Mouse (Mus musculus): ENCODE data around the gene Srm.

The Srm gene

DNA sequence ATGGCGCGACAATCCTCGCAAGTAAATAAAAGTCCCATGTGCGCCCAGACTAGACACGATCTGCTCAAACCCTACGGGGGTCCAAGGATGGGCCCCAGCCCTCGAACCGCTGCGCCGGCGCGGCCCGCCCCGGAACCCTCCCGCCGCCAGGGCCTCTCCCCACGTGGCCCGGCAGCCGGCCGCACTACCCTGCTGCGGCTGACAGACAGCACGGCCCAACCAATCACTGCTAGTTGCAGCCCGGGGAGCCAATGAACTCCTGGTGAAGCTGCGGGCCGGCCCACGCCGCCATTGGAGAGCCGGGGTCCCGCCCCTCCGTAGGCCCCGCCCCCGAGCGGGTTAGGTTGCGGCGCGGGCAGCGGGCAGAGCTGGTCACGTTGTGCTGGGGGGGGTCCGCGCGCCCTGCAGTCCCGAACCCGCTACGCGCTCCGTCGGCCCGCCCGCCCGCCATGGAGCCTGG lies at the start of gene Srm:
TSS of gene Srm (plus strand) at position 333 of the 460 bp plus-strand sequence.
- peak; percentile 93 for DNase-seq (ENCODE audit: low spot score)

GRCm38 (mm10) chr4:148549106-148549505 lies 42.2 kb upstream of the Srm start:
- no peak for DNase-seq (ENCODE audit: low spot score)

DNA sequence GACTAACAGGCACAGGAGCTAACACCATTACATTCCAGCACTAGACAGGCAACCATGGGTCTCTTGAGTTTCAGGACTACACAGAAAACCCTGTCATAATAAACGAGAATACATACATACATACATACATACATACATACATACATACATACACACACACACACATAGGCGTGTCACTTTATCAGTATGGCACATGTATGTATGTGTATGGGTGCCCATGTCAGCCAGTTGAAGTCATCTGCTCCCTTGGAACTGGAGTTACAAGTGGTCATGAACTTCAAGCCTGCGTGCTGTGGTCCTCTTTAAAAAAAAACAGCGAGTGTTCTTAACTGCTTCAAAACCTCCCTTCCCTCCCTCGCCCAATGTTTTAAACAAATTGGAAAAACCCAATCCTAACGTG lies 33.5 kb upstream of the Srm start:
- no peak for DNase-seq (ENCODE audit: low spot score)

DNA sequence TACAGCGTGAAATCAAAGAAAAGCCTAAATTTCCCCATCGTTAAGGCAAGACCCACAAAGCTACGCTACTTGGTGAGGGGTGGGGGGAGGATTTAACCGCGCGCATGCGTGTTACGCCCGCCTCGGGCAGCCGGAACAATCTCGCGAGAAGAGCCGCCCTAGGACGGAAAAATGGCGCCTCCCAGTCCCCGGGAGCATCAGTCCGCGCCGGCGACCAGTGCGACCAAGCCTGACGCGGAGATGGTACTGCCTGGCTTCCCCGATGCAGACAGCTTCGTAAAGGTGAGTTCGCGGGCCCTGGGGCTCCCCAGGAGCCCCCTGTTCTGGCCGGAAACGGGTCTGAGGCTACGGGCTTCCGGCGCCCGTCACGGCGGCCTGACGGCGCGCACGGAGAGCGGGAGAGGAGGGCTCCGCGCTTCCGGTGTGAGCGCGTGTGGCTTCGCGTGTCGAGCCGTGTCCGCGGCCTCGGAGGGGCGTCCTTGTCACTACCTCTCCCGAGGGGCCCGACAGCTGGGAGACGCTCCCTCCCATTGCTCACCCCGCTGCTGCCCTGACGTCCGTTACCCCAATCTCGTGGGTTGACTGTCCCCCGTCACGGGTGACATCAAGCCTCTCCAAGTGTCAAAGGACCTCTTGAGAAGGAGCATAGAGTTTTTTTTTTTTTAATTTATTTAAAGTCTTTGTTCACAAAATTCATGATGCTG lies 32.9 kb upstream of the Srm start, which contains the start of gene Exosc10:
TSS of gene Exosc10 (plus strand) at position 133 of the 704 bp plus-strand sequence.
- DNase-seq (ENCODE audit: low spot score) = peak; percentile 60

DNA sequence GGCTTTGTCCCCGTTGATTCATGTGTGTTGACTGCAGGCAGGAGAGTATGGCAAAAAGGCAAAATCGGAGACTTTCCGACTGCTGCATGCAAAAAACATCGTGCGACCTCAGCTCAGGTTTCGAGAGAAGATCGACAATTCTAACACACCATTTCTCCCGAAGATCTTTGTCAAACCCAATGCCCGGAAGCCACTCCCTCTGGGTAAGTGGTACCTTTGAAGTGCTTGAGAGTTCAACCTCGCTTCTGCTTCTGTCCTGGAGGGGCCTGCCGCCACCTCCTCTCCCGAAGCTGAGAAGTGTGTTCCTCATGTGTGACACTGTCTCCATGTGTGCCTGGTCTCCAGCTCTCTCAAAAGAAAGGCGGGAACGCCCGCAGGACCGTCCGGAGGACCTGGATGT lies 28.6 kb upstream of the Srm start:
- no peak for DNase-seq (ENCODE audit: low spot score)

DNA sequence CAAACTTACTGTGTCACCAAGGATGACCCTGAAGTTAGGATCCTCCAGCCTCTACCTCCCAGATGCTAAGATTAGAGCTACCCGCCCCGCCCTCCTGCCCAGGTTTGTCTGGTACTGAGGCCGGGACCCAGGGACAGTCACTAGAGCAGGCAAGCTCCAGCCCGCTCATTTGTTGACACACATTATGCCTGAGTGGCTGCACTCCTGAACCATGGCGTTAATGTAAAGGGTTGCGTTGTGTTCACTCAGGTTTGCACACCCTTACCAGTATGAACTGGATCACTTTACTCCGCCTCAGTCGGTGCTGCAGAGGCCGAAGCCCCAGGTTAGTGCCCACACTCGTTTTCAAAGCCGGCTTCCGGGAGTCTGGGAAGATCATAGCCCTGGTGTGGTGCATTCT lies 27.7 kb upstream of the Srm start:
- DNase-seq (ENCODE audit: low spot score) = no peak

- DNase-seq (ENCODE audit: low spot score) = no peak
These were observed 21.2 kb upstream of the Srm start for GRCm38 (mm10) chr4:148570138-148570537.

- no peak for DNase-seq (ENCODE audit: low spot score)
These were observed 20.5 kb upstream of the Srm start for GRCm38 (mm10) chr4:148570693-148571295.

DNA sequence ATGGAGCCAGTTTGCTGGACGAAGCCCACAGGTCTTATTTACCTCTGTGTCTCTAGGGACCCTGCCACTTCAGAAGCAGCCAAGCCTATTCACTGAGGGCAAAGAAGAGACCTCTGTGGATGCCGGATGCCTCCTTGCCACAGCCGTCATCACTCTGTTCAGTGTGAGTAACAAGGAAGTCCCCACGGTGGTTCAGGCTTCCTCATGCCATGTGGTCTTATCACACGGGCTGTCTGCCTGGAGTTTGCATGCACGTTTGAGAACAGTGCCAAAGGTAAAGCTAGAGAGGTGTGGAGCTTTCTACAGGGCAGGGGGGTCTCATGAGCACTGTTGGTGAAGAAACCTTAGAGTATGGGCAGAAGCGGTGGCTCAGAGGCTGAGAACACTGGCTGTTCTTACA lies 18.1 kb upstream of the Srm start:
- no peak for DNase-seq (ENCODE audit: low spot score)

DNA sequence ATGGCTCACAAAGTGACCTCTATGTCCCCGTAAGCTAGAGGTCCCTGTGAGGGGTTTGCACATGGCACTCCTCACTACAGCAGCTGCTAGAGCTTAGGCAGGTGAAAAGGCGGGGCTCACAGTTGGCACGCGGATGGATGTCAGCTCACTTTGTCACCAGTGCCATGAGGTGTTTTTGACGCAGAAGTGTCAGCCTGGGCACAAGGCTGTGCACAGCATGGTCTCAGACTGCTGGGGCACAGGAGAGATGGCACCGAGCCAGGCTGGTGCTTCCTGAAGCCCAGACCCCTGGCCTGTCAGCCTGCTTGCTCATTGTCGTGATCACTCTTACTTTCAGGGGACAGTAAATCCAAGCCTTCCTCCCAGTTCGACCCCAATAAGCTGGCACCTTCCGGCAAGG lies 10.5 kb upstream of the Srm start:
- DNase-seq (ENCODE audit: low spot score) = no peak

- no peak for DNase-seq (ENCODE audit: low spot score)
These were observed 9.9 kb upstream of the Srm start for GRCm38 (mm10) chr4:148581422-148581821.

DNA sequence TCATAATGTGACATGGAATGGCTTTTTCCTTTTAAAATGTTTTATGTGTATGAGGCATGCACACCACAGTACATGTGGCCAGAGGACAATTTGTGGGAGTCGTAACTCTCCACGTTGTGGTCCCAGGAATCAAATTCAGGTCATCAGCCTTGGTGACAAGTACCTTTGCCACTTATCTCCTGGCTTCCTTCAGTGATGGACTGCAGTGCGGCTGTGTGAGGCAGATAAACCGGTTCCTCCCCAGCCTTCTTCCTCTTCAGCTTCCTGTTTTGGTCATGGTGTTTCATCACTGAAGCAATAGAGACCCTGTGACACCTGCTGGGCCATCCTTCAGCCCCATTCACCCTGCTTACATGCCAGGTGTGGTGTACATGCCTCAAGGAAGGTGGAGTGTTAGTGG lies 8.0 kb upstream of the Srm start:
- no peak for DNase-seq (ENCODE audit: low spot score)

DNA sequence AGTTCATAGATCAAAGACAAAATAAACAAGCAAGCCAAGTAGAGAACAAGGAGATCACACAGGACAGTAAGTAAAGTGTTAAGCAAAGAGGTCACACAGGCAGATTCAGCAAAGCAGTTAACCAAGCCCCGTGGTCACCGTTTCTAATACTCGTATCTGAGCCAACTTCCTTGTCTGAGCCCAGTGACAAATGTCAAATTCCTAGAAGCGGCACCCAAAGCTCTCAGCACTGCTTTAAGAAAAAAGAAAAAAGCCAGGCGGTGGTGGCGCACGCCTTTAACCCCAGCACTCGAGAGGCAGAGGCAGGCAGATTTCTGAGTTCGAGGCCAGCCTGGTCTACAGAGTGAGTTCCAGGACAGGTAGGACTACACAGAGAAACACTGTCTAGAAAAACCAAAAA lies 4.7 kb upstream of the Srm start:
- no peak for DNase-seq (ENCODE audit: low spot score)

DNA sequence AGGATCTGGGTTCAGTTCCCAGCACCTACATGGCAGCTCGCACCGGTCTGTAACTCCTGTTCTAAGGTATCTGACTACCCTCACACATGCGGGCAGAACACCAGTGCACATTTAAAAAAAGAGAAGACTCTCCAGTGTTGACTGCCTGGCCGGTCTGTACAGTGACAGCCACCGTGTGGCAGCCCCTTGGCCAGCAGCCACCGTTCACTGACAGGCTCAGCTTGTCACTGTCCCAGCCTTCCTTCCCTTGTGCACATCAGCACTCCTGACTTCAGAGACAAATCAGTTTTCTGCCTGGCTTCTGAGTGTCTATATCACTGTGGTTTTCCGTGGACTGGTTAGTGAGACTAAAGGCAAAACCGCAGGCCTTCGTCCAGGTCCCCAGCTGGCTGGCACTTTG lies 2.5 kb upstream of the Srm start:
- no peak for DNase-seq (ENCODE audit: low spot score)

GRCm38 (mm10) chr4:148589565-148589964 lies 1.7 kb upstream of the Srm start:
- no peak for DNase-seq (ENCODE audit: low spot score)

- DNase-seq (ENCODE audit: low spot score) = no peak
These were observed 707 bp upstream of the Srm start for GRCm38 (mm10) chr4:148590421-148591170.

GRCm38 (mm10) chr4:148591637-148592380 lies 506 bp downstream of the Srm start:
- DNase-seq (ENCODE audit: low spot score) = no peak

GRCm38 (mm10) chr4:148593996-148594395 lies 2.7 kb downstream of the Srm start:
- no peak for DNase-seq (ENCODE audit: low spot score)

- DNase-seq (ENCODE audit: low spot score) = no peak
These were observed 4.6 kb downstream of the Srm start for GRCm38 (mm10) chr4:148595916-148596315.

DNA sequence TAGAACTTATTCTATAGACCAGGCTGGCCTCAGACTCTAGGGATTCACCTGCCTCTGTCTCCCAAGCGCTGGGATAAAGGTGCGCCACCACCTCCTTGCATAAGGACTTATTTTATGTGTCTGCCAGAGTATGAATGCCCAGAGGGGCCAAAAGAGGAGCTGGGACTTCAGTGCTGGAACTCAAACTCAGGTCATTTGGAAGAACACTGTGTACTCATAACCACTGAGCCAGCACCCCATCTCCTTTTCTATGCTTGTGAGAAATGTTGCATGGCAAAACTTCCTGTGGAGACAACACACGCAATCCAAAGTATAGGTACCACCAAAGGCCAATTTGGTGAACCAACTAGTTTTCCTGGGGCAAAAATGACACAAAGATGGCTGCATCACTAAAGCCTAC lies 5.4 kb downstream of the Srm start:
- DNase-seq (ENCODE audit: low spot score) = no peak

GRCm38 (mm10) chr4:148598826-148599225 lies 7.5 kb downstream of the Srm start:
- DNase-seq (ENCODE audit: low spot score) = no peak

DNA sequence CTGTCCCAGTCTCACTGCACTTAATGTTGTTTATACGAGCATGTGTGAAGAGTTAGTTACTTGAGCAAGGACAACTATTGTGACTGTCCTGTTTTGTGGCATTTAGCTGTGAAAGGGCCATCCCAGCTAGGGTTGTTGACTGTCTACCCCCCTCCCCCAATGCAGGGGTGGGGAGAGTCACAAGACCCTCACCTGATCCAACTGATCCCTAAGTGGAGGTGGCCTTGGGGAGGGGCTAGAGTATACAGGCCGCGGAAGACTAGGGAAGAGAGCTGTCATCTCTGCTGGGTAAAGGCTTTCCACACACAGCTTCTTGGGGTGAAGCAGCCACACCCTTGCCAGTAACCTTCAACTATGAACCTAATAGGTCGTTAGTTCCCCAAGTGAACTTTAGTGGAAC lies 9.0 kb downstream of the Srm start:
- DNase-seq (ENCODE audit: low spot score) = no peak
